Mouse (Mus musculus) skeletal muscle tissue, adult 2 months (tissue): ENCODE measurements around the gene Hpcal1.

Source experiments
- DNase-seq: peaks from one replicate; pipeline ENCODE4 v3.0.0-alpha.2; 2012; ENCODE audit warnings: low read depth, low spot score

Gene Hpcal1

DNA sequence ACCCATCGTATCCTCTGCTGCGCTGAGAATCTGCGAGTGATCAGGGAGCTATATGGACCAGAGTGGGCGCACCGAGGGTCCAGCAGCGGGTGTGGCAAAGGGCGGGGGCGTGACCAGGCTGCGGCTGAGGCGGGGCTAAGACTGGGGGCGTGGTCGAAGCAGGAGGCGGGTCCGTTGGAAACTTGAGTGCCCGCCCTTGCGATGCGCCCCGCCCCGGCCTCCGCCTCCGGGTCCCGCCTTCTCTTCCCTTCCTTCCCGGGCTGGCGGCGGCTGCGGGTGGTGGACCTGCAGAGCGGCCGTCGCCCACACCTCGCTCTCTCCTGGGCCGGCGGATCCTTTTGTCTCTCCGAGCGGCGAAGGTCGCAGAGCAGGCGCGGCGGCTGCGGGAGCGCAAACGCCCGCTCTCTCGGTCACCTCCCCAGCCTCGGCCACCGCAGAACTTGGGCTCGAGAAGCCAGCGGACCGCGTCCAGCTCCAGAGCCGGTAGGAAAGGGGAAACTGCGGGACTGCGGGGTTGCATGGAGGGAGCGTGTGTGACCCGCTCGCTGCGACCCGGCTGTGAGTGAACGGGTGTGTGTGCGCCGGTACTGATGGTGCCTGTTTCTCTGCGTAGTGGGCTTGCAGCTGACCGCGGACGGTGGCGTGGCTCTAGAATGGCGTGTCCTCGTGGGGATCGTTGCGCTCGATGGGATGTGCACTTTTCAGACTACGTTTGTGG, at the start of gene Hpcal1:
Hpcal1 (plus strand) TSS at position 293 of the 718 bp plus-strand sequence.
- DNase-seq: peak; percentile 81

DNA sequence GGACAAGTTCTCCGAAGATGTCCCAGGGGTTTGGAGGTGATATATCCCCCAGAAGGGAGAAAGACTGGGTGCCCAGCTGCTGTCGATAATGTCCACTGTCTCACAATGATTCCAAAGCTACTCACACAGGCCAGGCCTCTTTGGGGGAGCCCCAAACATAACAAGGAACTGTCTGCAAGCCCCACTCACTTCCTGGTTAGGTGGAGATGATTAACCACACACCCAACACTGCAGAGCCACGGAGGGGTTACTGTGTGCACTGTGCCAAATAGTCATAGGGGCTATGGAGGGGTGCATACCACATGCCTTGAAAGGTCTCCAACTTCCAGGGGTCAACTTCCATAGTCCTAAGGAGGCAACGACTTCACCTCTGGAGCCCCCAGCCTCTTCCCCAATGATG, 49.4 kb upstream of the Hpcal1 start:
- DNase-seq: no peak

DNA sequence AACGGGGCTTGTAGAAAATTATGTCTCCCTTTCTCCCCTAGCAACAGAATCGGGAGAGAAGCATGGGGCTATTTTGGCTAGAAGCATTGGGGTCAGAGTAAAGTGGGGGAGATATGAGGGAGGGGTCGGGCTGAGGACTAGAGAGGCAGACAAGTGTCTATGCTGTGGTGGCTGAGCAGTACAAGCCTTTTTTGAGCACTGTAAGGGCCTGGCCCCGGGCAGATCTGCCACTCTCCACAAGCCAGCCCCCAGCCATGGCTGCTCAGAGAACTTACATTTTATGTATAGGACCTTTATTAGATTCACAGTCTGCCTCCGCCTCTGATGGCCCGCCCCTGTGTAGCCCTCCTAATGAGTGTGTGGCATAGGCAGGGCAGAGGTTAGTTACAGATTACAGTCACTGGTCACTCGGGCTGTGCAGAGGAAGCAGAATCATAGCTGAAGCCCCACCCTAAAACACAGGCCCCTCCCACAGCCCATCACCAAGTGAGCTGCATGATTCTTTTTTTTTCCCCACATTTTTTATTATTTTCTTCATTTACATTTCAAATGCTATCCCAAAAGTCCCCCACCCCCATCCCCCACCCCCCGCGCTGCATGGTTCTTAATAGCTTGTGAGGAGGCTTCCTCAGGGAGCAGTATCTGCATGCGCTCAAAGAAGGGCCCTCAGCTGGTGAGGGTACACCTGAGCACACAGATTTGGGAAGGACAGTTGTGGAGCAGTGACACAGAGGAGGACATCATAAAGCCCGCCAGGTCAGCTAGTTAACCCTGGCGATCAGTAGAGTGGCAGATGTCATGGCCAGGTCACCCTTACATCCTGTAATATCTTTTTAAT, 46.1 kb upstream of the Hpcal1 start:
- DNase-seq: no peak

DNA sequence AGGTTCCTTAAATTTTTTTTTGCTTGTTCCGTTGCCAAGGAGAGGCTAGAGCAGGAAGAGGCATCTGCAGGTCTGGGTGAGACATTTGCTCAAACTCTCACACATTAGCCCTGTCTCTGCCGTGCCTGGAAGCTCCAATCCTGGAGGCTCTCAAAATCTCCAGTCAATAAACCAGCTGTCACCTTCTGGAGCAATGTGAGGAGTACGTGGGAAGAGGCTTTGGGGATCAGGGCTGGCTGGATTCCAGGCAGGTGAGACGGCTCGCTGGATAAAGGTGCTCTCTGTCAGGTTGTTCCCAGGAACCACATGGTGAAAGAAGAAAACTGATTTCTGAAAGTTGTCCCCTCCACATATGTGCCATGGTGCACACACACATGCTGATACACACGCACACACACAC, 44.2 kb upstream of the Hpcal1 start:
- DNase-seq: no peak

DNA sequence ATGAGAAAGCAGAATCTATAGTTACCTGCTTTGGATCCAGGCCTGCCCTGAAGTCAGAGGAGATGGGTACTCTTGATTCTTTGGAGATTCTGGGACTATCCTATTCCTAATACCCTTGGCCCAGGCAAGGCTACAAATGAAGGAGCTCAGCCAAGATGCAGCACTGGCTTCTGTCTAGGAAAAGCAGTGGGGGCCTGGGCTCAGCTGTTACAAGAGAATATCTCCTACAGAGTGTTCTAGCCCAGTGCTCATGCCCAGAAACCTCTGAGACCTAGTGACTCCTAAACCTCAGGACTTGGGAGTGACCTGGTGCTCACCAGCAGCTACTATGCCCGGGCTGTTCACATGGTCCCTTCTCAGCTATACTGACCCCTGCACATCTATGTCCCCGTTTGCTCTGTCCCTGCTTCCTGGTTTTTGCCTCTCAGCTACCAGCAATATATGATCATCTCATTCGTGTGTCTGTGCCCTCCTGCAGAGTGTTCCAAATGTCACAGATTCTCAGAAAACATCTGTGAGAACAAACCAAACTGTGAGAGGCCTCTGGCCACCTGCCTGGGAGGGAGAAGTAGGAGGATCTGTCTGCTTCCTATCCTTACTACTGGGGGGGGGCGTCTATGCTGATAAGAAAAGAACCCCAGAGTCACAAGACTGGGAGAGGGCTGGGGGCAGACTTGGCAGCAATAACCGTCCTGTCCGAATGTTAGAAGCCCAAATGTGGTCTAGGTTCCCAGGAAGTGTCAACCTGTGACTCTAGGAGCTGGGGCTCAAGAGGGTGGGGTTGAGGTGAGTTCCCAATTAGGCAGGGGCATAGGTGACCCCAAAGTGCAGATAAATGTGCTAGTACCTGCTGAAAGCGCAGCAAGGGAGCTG, 39.2 kb upstream of the Hpcal1 start:
- DNase-seq: no peak

DNA sequence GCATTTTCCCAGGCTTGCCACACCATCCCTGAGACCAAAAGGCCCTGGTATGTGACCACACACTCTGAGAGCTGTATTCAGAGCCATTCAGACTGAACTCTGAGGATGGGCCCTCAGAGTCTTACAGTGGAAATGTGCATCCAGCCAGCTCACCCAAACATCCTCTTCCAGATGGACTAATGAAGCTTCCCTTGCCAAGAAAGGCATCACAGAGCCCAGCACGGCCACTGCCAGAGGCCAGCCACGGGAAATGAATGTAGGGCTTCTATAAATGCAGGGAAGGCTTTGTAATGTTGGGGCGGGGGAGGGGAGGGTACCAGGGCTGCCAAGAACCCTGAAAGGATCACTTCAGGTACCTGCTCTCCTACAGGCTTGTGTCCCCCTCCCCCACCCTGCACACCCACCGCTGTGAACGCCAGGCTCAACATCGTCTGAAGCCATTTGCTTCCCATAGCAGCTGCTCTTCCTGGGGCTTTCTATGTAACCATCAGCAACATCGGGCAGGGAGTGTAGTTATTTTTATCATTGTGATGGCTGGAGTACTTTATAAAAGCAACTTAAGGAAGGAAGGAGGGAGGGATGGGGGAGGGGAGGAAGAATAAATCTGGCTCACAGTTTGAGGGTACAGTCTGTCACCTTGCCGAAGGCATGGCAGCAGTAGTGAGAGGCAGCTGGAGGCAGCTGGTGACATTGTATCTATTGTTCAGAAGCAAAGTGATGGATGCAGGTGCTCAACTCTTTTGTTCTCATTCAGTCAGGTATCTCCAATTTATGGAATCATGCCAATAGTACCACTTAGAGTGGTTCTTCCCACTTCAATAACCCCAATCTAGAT, 38.2 kb upstream of the Hpcal1 start:
- DNase-seq: no peak

DNA sequence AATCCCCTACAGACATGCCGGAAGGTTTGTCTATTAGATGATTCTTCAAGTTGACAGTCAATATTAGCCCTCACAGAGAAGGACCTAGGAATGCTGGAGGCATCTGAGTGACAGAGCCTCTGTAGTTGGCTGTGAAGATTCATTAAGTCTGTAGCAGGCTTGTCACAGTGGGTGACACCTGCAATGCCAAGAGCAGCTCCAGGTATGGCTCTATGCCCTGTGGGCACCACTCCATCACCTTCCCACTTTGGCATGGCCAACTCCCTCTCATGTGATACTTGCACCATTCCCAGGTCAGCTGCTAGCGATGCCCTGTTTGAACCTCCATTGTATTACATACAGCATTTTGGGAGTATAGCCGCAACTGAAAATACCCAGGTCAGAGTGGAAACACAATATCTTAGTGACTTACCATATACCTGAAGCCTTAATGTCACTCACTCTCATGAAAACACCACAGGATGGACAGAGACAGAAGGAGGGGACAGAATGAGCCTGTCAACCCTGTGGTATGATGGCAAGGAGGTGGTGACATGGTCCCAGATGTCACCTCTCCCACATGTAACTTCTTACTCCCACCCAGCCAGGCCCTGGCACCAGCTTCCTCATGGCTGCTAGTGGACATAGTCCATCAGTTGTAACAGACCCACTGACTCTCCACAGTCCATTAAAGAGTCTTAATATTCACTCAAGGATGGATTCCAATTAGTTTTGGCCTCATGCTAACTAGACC, 37.4 kb upstream of the Hpcal1 start:
- DNase-seq: no peak

DNA sequence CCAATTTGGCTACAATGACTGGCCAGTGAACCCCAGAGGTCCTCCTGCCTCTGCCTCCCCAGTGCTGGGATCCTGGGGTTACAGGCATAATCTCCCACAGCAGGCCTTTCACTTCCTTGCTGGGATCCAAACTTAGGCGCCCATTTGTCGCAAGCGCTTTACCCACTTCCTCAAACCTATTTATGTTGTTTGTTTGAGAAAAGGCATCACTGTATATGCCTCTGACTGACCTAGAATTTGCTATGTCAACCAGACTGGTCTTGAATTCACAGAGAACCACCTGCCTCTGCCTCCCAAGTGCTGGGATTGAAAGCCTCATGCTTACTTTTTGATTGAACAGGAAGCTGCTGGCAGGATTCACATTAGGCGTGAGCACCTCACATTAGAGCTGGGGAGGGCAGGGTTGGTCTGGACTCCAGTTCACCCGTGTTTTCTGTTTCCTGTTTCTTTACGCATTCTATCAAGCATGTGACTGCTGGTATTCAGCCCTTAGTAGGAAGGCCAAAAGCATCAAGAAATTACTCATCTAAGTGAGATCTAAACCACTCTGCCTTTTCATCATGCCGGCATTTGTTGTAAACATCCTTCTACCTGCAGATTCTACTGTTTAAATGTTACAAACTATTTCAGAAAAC, 33.0 kb upstream of the Hpcal1 start:
- peak; percentile 14 for DNase-seq

DNA sequence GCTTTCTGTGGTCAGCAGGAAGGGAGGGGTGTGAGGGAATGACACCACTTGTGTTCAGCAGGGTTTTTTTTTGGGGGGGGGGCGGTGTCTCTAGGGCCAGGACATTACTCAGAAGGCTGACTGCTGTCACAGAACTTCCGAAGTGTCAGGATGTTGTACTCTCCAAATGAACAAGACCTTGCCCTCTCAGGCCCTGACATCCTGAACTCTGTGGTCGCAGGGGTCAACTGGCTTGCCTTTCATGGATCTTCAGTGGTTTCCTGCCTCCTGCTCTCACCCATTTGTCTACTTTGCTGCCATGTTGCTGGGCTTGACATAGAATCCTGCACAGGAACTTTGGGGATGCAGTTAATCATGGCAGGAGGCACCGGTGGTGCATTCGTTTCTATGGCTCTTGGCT, 32.1 kb upstream of the Hpcal1 start:
- no peak for DNase-seq

DNA sequence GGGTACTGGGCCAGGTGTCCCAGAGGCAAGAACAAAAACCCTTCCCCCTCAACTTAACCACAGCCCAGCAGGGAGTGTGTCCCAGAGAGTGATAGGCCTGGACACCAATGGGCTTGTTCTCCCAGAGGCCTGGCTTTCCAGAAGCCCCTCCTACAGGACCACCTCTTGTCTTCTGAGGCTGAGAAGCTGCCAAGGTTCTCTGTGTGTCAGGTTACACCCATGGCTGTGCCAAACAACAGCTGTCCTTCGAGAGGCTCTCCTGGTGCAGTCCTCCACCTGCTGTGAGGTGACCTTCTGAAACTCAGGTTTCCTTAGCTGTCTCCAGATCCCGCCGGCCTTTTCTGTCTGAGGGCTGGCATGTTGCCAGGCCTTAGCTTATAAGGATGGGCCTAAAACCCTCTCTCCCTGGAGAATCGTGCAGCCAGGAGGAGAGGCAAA, 29.2 kb upstream of the Hpcal1 start:
- no peak for DNase-seq

DNA sequence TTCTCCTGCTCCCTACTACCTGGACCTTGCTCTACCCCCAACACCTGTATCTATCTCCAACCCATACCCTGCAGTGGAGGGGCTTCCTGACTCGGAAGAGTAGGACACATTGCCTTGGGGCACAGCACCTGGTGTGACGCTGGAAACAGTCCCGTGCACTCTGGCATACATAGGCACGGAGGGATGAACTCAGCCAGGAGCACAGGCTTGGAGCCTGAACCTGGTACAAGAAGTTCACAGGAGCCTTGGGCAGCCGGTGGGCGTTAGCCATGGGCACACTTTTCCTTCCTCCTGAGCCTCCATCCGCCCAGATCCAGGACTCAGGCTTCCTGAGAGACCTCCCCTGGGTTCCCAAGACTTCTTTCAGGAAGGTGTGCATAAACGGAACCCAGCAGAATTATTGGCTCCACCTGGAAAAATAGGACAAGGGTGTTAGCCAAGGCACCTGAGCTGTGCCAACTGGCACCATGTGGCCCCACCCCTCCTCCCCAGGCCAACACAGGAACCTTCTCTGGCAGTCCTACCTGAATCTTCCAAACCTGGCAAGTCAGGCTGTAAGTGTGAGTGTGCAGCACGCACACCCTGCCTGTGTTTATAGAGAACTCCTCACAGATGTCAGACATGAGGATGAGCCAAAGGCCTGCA, 26.5 kb upstream of the Hpcal1 start:
- DNase-seq: no peak

DNA sequence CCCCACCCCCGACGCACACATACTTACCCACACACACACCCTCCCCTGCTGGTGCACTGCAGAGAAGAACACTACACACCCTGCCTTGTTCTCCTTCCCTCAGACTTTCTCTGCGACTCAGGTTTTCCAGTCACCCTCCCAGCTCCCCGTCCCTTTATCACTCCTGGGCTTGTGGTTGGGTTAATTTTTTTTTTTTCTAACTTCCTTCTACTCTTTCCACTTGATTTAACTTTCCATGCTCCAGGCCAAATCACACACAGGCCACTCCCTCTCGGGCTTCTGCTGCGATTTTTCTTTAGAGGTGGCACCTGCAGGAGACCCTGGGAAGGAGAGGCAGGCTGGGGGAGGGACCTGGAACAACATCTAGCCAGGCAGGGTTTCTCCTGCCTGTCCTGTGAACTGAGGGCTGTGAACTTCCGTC, 24.7 kb upstream of the Hpcal1 start:
- no peak for DNase-seq

DNA sequence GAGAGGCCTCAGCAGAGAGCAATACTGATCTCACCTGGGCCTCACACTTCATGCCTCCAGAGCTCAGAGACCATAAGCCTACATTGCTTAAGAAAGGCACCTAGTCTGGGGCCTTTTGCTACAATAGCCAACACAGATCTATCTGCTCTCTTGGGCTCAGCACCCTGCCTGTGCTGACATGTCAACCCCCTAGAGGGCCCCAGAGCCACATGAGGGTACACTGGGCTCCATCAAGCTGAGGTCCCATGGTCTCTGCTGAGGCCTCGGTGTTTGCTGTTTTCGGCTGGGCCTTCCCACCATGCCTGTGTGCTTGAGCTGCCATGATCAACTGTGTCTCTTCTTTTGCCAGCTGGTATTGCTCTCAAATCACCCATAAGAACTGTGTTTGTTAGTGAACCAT, 24.0 kb upstream of the Hpcal1 start:
- no peak for DNase-seq

DNA sequence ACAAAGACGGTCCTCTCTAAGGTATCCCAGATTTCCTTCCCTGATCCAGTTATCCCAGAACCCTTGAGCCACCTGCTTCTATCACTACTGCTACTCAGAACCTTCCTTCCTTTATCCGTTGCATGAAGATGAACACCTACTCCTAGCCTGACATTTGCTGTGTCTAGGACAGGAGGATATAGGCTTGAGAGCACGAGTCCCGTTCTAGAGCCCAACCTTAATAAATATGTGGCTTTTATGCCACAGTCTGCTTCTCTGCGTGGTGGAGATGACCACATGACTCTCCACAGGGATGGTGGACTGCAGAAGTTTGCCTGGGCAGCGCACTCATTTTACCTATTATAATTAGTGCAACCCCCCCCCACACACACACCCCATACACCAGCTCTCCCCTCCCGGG, 16.9 kb upstream of the Hpcal1 start:
- no peak for DNase-seq

DNA sequence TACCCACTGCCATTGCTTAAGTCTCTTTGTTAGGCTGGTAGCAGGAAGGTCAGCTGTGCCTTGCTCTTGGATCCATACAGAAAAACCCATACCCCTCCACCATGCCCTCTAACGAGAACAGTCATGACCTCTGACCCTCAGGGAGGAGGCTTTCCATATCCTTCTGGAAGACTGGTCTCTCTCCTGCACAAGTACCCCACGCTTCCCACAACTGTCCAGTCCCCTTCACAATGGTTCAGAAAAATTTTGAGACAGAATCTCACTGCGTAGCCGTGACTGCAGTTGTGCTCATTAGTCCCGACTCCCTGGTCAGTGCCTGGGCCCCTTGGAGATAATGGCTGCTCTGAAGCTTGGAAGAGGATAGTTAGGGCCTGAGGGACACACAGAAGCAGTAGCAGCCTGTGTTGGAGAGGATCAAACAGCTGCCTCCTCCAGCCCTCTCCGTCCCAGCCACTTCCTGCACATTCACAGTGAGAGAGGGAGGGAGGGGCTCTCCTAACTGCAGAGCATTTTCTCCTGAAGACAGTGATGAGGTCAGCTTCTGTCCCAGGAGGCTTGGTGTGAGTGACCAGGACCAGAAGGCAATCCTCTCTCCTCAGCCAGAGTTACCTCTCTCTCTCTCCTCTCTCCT, 16.4 kb upstream of the Hpcal1 start:
- no peak for DNase-seq

DNA sequence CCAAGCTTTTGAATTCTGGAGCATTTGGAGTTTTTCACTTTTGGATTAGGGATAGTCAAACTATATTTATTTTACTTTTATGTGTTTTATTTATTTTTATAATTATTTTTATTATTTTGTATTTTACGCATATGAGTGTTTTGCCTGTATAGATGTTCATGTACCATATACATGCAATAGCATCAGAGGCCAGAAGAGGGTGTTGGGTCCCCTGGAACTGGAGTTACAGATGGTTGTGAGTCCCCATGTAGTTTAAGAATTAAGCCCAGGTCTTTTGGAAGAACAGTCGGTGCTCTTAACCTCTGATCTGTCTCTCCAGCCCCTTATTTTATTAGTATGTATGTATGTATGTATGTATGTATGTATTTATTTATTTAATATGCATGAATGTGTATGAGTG, 12.9 kb upstream of the Hpcal1 start:
- no peak for DNase-seq

DNA sequence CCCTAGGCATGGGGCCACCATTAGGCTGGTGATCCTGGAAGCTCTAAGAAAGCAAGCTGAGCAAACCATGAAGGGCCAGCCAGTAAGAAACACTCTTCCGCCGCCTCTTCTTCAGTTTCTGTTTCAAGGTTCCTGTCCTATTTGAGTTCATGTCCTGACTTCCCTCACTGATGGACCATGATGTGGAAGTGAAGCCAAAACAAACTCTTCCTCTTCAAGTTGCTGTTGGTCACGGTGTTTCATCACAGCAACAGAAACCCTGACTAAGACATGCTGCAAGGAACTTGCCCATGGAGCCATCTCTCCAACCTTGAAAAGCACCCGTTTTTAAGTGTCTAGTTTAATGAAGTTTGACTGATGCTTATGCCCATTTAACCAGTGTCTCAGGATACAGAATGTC, 11.1 kb upstream of the Hpcal1 start:
- DNase-seq: no peak

DNA sequence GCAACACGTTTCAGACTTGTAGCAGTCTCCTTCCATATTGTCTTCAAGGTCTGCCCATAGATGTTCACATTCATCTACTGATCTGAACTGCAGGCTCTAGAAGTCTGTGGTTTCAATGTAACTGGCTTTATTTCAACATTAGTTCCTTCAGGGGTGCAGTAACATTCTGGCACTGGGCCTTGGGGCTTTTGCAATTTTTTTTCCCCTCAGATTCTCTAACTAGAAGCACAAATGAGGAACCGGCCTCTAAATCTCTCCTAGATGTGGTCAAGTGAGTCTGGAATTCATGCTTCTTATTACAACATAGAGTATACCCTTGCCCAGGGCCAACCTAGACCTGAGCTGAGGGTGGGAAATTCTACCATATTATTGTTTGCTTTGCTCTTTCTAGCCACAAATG, 8.5 kb upstream of the Hpcal1 start:
- DNase-seq: no peak

DNA sequence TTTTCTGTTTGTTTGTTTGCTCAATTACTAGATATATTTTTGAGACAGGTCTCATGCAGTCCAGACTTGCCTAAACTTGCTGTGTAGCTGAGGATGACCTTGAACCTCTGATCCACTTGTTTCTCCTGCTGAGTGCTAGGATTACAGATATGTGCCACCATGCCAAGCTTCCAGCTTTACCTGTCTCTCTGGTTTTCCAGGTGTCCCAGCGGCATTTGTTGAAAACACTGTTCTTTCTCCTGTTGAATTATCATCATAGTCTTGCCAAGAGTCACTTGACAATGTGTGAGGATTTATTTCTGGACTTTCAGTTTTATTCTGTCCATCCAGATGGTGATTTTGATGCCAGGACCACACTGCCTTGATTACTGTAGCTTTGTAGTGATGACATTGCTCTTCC, 6.3 kb upstream of the Hpcal1 start:
- no peak for DNase-seq
